Mouse (Mus musculus) limb, embryonic 12.5 days (tissue): Measurements from ENCODE around the gene G430095P16Rik. TPM values are rescaled to one million over a fixed set of nuclear protein-coding genes. Genes with fewer than 3 reads are reported as not detected.
A peak's percentile ranks its signal among the peaks of the same experiment; 100 is the strongest.

ENCODE experiments used
- ATAC-seq: fragments of 200-750 bp; cut with Nextera tagmentation; 2 replicates; pipeline ENCODE4 v1.8.0; 2017; ENCODE audit warnings: low read depth, moderate TSS enrichment; ENCODE audit not compliant: insufficient number of reproducible peaks, insufficient read depth, low FRiP score, low TSS enrichment
- H3K27ac ChIP-seq: fragments of 300-500 bp; sonication (generic); 2 replicates; pipeline ENCODE4 v1.5.1; 2016; ENCODE audit warnings: mild to moderate bottlenecking, moderate library complexity
- H3K27me3 ChIP-seq: fragments of 300-500 bp; sonication (generic); 2 replicates; pipeline ENCODE4 v1.6.1; 2016; ENCODE audit warnings: mild to moderate bottlenecking, moderate library complexity
- H3K36me3 ChIP-seq: fragments of 300-500 bp; sonication (generic); 2 replicates; pipeline ENCODE4 v1.6.1; 2016; ENCODE audit warnings: mild to moderate bottlenecking, moderate library complexity
- H3K4me1 ChIP-seq: fragments of 300-500 bp; sonication (generic); replicated peaks from 2 replicates; pipeline ENCODE4 v1.6.1; 2016
- H3K4me2 ChIP-seq: fragments of 300-500 bp; sonication (generic); 2 replicates; pipeline ENCODE4 v1.6.1; 2016; ENCODE audit warnings: mild to moderate bottlenecking, moderate library complexity
- H3K4me3 ChIP-seq: fragments of 300-500 bp; sonication (generic); replicated peaks from 2 replicates; pipeline ENCODE4 v1.5.1; 2016; ENCODE audit warnings: mild to moderate bottlenecking
- H3K9ac ChIP-seq: fragments of 300-500 bp; sonication (generic); replicated peaks from 2 replicates; pipeline ENCODE4 v1.6.1; 2016; ENCODE audit warnings: mild to moderate bottlenecking, moderate library complexity
- H3K9me3 ChIP-seq: fragments of 300-500 bp; sonication (generic); 2 replicates; pipeline ENCODE4 v1.6.1; 2016; ENCODE audit warnings: mild to moderate bottlenecking, moderate library complexity
- WGBS: fragments of 180-500 bp; shearing (Covaris S2); methylation state at CpG from one replicate; pipeline ENCODE4 v1.1.7; 2016; 5-methylcytosine and 5-hydroxymethylcytosine counted together
- polyA plus RNA-seq: library from polyadenylated mRNA; unstranded; fragments of >200 nt; fragmentation: Nextera tagmentation; extraction: Ambion mirVana; gene quantifications from 2 replicates; pipeline ENCODE4 v1.2.1, GENCODE M21; 2016

Gene G430095P16Rik
- polyA plus RNA-seq, 1 experiment from 2014 or later = 11.8 TPM

DNA sequence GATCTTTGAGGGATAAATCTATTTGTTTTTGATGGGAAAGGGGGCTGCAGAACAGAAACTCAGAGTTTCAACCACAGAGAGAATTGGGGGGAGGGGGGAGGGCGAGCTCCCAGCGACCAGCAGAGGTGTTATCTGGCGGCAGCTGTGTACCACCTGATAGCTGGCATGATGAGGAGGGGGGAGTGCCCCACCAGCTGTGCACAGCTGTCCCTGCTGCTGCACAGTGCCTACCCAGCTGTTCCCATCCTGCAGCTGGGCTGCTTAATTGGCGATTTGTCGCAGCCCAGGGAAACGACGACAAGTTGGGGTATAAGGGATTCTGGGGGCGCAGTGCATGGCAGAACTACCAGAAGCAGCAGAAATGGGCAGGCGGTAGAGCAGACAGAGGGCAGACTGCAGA, 1.9 kb downstream of the G430095P16Rik start:
- Histone ChIP-seq H3K36me3 (peaks cover 68% of the 10 kb centered on the region), H3K4me2 (peak overlapping the region; percentile 54), H3K9me3 (no peaks in the 10 kb centered on the region), H3K27ac (peak overlapping the region; percentile 99), H3K27me3 (peaks cover 5% of the 10 kb centered on the region; the same call in 1 of the 2 replicates), H3K4me1 (peaks cover 82% of the 10 kb centered on the region), H3K4me3 (peak overlapping the region; percentile 19), H3K9ac (0 out of 2 replicates have a peak overlapping the region, but pooled peaks have one; percentile 23)
- ATAC-seq = no peak
- WGBS = 23% methylated on average over 9 of the region's 9 CpGs

DNA sequence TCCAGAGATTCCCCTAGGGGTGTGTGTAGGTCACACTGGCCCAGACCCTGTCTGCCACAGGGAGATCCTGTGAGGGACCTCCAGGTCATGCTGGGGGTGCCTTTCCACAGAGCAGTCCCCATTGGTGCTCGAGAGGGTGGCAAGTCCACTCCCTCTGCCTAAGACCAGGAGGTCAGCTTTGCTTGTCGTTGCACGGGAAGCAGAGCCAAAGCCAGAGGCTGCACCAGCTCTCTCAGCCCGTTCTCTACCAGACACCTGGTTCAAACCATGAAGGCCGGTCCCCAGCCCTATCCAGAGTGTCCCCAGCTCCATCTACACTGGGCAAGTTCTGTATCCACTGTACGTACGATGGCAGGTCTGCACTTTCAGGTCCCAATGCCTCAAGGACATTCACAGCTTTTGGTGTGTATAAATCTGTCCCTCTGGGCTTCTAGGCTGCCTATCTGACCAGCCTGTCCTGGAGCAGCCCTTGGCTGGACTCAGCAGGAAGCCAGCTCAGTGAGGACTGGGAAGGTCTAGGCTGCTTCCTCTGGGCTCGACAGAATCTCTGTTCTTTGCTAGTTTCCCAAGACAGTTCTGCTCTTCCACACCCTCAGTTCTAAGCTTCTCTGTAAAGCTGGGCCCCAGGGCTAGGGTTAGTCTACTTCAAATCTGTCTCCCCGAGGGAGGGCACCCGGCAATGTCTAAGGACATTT, 2.6 kb downstream of the G430095P16Rik start:
- Histone ChIP-seq H3K4me1 (peaks cover 82% of the 10 kb centered on the region), H3K4me3 (peak overlapping the region; percentile 19; the same call in 1 of the 2 replicates), H3K36me3 (peaks cover 64% of the 10 kb centered on the region), H3K9me3 (no peaks in the 10 kb centered on the region), H3K27ac (peak overlapping the region; percentile 99), H3K4me2 (peak overlapping the region; percentile 54), H3K27me3 (peaks cover 4% of the 10 kb centered on the region; the same call in 1 of the 2 replicates), H3K9ac (peak overlapping the region; percentile 31; the same call in 1 of the 2 replicates)
- 47% methylated on average over 10 of the region's 10 CpGs for WGBS
- no peak for ATAC-seq

DNA sequence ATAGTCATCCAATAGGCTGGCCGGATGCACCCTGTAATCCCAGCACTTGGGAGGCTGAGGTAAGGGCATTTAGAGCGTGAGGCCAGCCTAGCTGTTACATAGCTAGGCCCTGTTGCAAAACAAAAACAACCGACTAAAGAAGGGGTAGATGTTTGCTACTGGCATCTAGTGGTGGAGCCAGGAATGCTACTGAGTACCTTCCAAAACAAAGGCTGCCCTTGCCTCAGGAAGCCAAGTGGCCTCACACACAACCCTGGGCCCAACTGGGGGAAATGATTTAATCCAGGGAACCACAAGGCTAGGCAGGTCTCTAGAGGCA, 3.1 kb downstream of the G430095P16Rik start:
- Histone ChIP-seq H3K27me3 (no peaks in the 10 kb centered on the region; the same call in 1 of the 2 replicates), H3K9me3 (no peaks in the 10 kb centered on the region), H3K4me3 (no peak overlapping the region; the same call in 1 of the 2 replicates), H3K27ac (peak overlapping the region; percentile 99), H3K4me1 (peaks cover 82% of the 10 kb centered on the region), H3K9ac (0 out of 2 replicates have a peak overlapping the region, but pooled peaks have one; percentile 31), H3K36me3 (peaks cover 59% of the 10 kb centered on the region), H3K4me2 (peak overlapping the region; percentile 54; the same call in 1 of the 2 replicates)
- no peak for ATAC-seq
- 12% methylated on average over 3 of the region's 3 CpGs for WGBS

DNA sequence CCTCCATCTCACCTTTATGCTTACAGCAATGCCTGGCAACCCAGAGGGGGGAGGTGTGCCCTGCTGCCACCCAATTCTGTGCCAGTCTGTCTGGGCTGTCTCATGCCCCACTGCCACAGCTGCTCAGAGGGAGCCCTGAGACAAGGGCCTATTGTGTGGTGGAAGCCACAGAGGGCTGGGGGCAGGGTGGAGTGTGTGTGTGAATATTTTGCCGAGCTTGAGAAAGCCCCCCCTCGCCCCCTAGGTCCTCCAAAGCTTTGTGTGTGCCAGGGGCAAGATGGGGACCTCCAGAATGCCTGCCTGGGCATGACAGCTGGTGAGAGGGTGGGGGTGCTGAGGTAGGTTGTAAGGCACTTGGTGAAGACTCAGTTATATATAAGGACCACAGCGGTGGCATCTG, 5.7 kb downstream of the G430095P16Rik start:
- Histone ChIP-seq H3K4me3 (no peak overlapping the region), H3K27ac (no peak overlapping the region), H3K4me2 (no peak overlapping the region; the same call in 1 of the 2 replicates), H3K9ac (0 out of 2 replicates have a peak overlapping the region, but pooled peaks have one; percentile 2), H3K36me3 (peaks cover 50% of the 10 kb centered on the region), H3K27me3 (peaks cover 7% of the 10 kb centered on the region), H3K4me1 (peaks cover 82% of the 10 kb centered on the region), H3K9me3 (no peaks in the 10 kb centered on the region)
- WGBS = 78% methylated on average over 3 of the region's 3 CpGs
- no peak for ATAC-seq

DNA sequence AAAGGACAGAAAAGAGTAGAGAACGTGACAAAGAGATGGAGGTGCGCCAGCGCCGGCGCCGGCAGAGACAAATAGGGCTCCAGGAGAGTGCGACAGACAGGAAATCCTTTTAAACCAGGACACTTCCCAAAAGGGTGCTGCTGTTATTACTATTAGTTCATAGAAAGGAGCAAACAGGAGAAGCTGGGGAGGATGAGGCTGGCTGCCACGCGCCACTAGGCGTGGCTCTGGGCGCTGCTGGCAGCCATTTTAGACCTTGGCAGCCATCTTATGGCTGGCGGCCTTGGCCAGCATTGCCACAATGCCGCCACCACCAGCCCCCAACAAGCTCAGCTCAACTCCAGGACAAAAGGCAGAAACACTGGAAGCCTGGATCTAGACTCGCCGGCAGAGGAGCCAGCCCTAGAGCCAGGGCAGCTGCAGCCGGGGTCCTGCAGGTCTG, 7.1 kb downstream of the G430095P16Rik start:
- peaks cover 36% of the 10 kb centered on the region for H3K36me3 ChIP-seq
- peaks cover 21% of the 10 kb centered on the region for H3K27me3 ChIP-seq
- no peaks in the 10 kb centered on the region for H3K9me3 ChIP-seq
- no peak overlapping the region for H3K4me3 ChIP-seq
- no peak for ATAC-seq
- peak overlapping the region; percentile 7; the same call in 1 of the 2 replicates for H3K27ac ChIP-seq
- WGBS = 95% methylated on average over 16 of the region's 16 CpGs
- H3K4me1 ChIP-seq = peaks cover 77% of the 10 kb centered on the region
- no peak overlapping the region for H3K9ac ChIP-seq
- H3K4me2 ChIP-seq = no peak overlapping the region

DNA sequence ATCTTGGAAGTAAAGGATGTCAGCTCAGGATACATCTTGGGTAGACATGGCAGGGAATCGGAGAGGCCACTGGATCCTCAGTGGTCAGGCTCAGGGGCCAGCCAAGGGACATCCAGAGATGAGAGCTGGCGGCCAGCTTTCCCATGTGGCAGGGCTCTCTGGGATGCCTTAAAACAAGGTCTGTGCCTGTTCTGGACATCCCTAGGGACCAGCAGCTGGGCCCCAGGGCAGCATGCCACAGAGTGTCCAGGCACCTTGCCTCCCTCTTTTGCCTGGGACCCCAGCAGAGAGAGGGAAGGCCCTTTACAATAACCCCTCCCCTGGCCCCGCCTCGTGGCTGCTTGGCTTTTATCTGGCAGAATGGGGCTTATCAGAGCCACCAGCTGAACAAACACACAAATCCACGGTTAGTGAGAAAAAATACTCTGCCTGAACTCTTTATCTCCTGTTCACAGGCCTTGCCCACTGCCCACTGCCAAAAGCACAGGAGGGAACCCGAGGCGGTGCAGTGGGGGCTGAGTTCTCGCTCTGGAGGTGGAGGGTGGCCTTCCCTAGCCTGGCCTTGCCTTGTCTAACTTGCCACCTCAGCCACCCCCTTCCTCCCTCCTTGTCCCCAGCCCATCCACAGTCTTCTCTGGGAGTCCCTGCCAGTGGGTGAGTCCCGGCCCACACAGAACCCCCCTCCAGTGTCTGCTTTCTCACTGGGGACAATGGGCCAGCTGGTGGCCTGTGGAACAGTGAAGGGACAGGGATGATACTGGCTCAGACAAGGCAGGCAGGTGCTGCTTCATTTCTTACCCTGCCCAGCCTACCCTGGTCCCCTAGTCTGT, 7.9 kb downstream of the G430095P16Rik start:
- Histone ChIP-seq H3K27me3 (peaks cover 29% of the 10 kb centered on the region), H3K4me1 (peaks cover 77% of the 10 kb centered on the region), H3K9me3 (no peaks in the 10 kb centered on the region), H3K27ac (peak overlapping the region; percentile 56), H3K9ac (peak overlapping the region; percentile 34), H3K4me2 (no peak overlapping the region), H3K4me3 (no peak overlapping the region), H3K36me3 (peaks cover 28% of the 10 kb centered on the region)
- 59% methylated on average over 9 of the region's 9 CpGs for WGBS
- no peak for ATAC-seq

DNA sequence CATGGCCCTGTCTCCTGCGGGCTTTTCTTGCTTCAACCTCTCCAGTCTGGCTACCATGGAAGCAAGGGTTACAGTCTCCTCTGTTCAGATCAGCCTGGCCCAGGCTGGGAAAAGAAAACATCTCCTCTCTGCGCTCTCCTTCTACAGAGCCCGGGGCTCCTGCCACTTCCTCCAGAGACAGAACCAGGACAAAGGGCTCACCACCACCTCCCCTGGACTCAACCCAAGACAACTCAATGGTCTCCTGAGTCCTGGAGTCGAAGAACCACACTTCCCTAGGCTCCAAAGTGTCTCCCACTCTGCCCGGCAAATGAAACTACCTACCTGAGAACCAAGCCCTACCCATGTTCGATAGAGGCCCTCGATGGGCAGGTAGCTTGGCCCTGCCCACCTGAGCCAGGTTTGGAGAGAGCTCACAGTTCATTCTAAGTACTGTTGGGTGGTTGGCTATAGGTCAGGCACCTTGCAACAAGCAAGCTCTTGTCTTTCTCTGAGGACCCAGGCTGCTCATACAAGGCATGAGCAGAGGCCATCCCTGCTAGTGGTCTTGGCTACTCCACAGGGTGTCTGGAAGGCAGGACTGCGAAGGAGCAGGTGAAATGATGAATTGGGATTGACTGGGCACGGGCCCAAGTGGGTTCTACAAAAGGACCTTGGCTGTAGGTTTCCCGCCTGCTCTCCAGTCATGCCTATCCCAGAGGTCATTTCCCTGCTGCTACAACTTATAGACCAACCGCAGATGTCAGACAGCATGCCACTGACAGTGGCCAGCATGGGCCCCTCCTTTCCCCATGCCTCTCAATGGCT, 8.8 kb downstream of the G430095P16Rik start:
- H3K9ac ChIP-seq = peak overlapping the region; percentile 34

DNA sequence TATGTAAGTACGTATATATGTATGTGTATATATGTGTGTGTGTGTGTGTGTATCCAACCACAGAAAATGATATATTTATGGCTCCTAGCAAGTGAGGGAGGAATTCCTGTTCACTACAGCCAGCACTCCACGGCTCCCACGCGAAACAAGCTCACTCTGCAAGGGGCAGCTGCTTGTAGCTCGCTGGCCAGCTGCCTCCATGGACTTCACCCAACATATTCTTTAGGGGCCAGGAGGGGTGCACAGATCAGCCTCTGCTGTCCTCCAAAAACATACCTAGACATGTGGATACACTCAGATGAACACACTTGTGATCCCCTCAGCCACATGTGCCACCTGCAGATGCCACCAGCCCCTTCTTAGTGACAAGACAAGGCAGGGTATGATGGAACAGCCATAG, 9.7 kb downstream of the G430095P16Rik start:
- Histone ChIP-seq H3K9ac (no peak overlapping the region), H3K27me3 (peaks cover 41% of the 10 kb centered on the region), H3K4me1 (peaks cover 81% of the 10 kb centered on the region), H3K4me2 (no peak overlapping the region), H3K4me3 (no peak overlapping the region), H3K9me3 (no peaks in the 10 kb centered on the region), H3K36me3 (peaks cover 10% of the 10 kb centered on the region), H3K27ac (peak overlapping the region; percentile 20; the same call in 1 of the 2 replicates)
- 76% methylated on average over 5 of the region's 5 CpGs for WGBS
- no peak for ATAC-seq

More for the DNA sequence above, 8.8 kb downstream of the G430095P16Rik start:
- WGBS = 70% methylated on average over 11 of the region's 11 CpGs
- Histone ChIP-seq H3K4me3 (no peak overlapping the region), H3K4me2 (no peak overlapping the region), H3K27ac (peak overlapping the region; percentile 56), H3K9me3 (no peaks in the 10 kb centered on the region), H3K36me3 (peaks cover 19% of the 10 kb centered on the region), H3K27me3 (peaks cover 37% of the 10 kb centered on the region), H3K4me1 (peaks cover 77% of the 10 kb centered on the region)
- ATAC-seq = no peak

DNA sequence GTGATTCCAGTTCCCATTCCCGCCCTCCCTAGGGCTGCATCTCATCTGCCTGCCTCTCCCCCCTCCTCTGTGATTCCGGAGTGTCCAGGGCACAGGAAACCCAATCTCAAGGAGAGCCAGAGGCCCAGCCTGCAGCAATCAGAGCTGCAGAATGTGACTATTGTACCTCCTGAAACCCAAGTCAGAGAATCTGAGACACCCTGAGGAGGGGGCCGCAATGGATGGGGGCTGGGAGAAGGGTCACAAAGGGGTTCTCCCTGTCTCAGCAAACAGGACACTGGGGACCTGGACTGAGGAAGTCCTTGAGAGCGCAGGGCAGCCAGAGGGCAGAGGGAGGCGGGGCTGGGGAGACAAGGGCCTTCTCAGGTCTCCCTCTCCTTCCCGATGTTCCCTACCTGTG, 10.2 kb downstream of the G430095P16Rik start:
- ATAC-seq = no peak
- peaks cover 5% of the 10 kb centered on the region; the same call in 1 of the 2 replicates for H3K36me3 ChIP-seq
- no peaks in the 10 kb centered on the region for H3K9me3 ChIP-seq
- no peak overlapping the region for H3K4me3 ChIP-seq
- 47% methylated on average over 6 of the region's 6 CpGs for WGBS
- peak overlapping the region; percentile 20 for H3K27ac ChIP-seq
- peaks cover 41% of the 10 kb centered on the region for H3K27me3 ChIP-seq
- peaks cover 83% of the 10 kb centered on the region for H3K4me1 ChIP-seq
- no peak overlapping the region for H3K4me2 ChIP-seq
- peak overlapping the region; percentile 28; the same call in 1 of the 2 replicates for H3K9ac ChIP-seq

DNA sequence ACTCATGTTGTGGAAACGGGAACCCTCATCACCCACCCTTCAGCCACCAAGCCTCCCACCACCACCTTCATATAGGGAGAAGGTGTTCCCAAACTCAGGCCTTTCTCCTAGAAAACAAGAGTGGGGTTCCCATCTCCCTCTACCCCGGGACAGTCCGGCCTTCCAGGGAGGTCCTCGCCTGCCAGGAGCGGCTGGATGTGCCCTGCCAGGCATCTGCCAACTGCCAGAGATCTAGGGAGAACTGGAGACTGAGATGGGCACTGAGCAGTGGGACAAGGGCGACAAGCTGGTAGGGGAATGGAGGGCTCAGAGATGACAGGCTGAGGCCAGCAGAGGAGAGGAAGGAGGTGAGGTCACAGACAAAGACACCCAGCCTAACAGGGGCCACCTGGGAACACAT, 11.2 kb downstream of the G430095P16Rik start:
- peaks cover 83% of the 10 kb centered on the region for H3K4me1 ChIP-seq
- 86% methylated on average over 6 of the region's 6 CpGs for WGBS
- no peaks in the 10 kb centered on the region for H3K9me3 ChIP-seq
- H3K4me3 ChIP-seq = no peak overlapping the region
- ATAC-seq = no peak
- H3K4me2 ChIP-seq = no peak overlapping the region
- H3K27ac ChIP-seq = no peak overlapping the region
- H3K27me3 ChIP-seq = peaks cover 48% of the 10 kb centered on the region
- no peak overlapping the region for H3K9ac ChIP-seq
- 0 out of 2 replicates have a peak, but pooled peaks cover 4% of the 10 kb centered on the region for H3K36me3 ChIP-seq
